Mouse (Mus musculus) heart, postnatal 25 days (tissue): ENCODE results near the gene Dffb. TPM values are rescaled to one million over a fixed set of nuclear protein-coding genes. Genes with fewer than 3 reads are reported as not detected.
A peak's percentile ranks its signal among the peaks of the same experiment; 100 is the strongest.

Source experiments
- DNase-seq: peaks from one replicate; pipeline ENCODE4 v3.0.0; 2022; ENCODE audit warnings: low spot score
- intact Hi-C: fragments of 180-260 bp; cut with DNase I; formaldehyde crosslinking; loops from one replicate; pipeline ENCODE4 v1.15.1; 2025
- total RNA-seq, 2 experiments: library from RNA; stranded (reverse); gene quantifications; 2 replicates each; pipeline ENCODE4 v1.2.3; 2021

The Dffb gene
- total RNA-seq: 1 to 10 TPM; 2.5 to 3.7 TPM

- peak; percentile 88 for DNase-seq
These were observed at the start of gene Dffb, which contains the start of gene Cep104 for GRCm38 (mm10) chr4:153974431-153975291. Gene Dffb (minus strand): TSS chr4:153975126. Gene Cep104 (plus strand): TSS chr4:153975194.

GRCm38 (mm10) chr4:154023754-154024601 lies 49.1 kb upstream of the Dffb start:
- intact Hi-C loops: no loop called here
- DNase-seq: no peak

More at GRCm38 (mm10) chr4:153974431-153975291, at the start of gene Dffb, which contains the start of gene Cep104:
- intact Hi-C loops: loop anchor here (2.0 kb wide), 2 partner anchors 16 to 36 kb away; partner anchors contain the start of gene Lrrc47

- intact Hi-C loops: no loop called here
- no peak for DNase-seq
These were observed 47.9 kb upstream of the Dffb start for GRCm38 (mm10) chr4:154022844-154023243.

GRCm38 (mm10) chr4:154022407-154022806 lies 47.5 kb upstream of the Dffb start:
- intact Hi-C loops: no loop called here

GRCm38 (mm10) chr4:154021432-154021831 lies 46.5 kb upstream of the Dffb start:
- DNase-seq: no peak
- intact Hi-C loops: no loop called here

More at GRCm38 (mm10) chr4:154022407-154022806, 47.5 kb upstream of the Dffb start:
- DNase-seq: peak; percentile 40

- intact Hi-C loops: no loop called here
- no peak for DNase-seq
These were observed 44.6 kb upstream of the Dffb start for GRCm38 (mm10) chr4:154019571-154019970.

- intact Hi-C loops: no loop called here
- no peak for DNase-seq
These were observed 40.5 kb upstream of the Dffb start for GRCm38 (mm10) chr4:154015476-154015875.

GRCm38 (mm10) chr4:154012132-154012882 lies 37.4 kb upstream of the Dffb start:
- DNase-seq: no peak
- intact Hi-C loops: no loop called here

- peak; percentile 68 for DNase-seq
- intact Hi-C loops: loop anchor here (2.0 kb wide), 1 partner anchor 37 kb away; the partner anchor contains the start of genes Cep104 and Dffb
These were observed 36.7 kb upstream of the Dffb start, which contains the start of gene Lrrc47 for GRCm38 (mm10) chr4:154011646-154012089. Gene Lrrc47 (plus strand): TSS chr4:154011731.

GRCm38 (mm10) chr4:154010907-154011645 lies 36.1 kb upstream of the Dffb start:
- intact Hi-C loops: loop anchor here (2.0 kb wide), 1 partner anchor 36 kb away; the partner anchor contains the start of genes Cep104 and Dffb
- DNase-seq: no peak

GRCm38 (mm10) chr4:154007759-154008158 lies 32.8 kb upstream of the Dffb start:
- DNase-seq: no peak
- intact Hi-C loops: no loop called here

- intact Hi-C loops: no loop called here
- DNase-seq: no peak
These were observed 31.3 kb upstream of the Dffb start for GRCm38 (mm10) chr4:154006264-154006663.

- no peak for DNase-seq
- intact Hi-C loops: no loop called here
These were observed 30.6 kb upstream of the Dffb start for GRCm38 (mm10) chr4:154005488-154005887.

GRCm38 (mm10) chr4:153993505-153993904 lies 18.6 kb upstream of the Dffb start:
- intact Hi-C loops: no loop called here

GRCm38 (mm10) chr4:153992715-153993114 lies 17.8 kb upstream of the Dffb start:
- intact Hi-C loops: no loop called here
- DNase-seq: no peak

More at GRCm38 (mm10) chr4:153993505-153993904, 18.6 kb upstream of the Dffb start:
- no peak for DNase-seq

GRCm38 (mm10) chr4:153980470-153980869 lies 5.5 kb upstream of the Dffb start:
- intact Hi-C loops: no loop called here
- DNase-seq: no peak

- no peak for DNase-seq
- intact Hi-C loops: no loop called here
These were observed 4.3 kb upstream of the Dffb start for GRCm38 (mm10) chr4:153979243-153979642.

GRCm38 (mm10) chr4:153975768-153976167 lies 842 bp upstream of the Dffb start:
- DNase-seq: no peak
- intact Hi-C loops: loop anchor here (2.0 kb wide), 2 partner anchors 17 to 35 kb away; partner anchors contain the start of gene Lrrc47

GRCm38 (mm10) chr4:153975292-153975662 lies 351 bp upstream of the Dffb start:
- DNase-seq: no peak
- intact Hi-C loops: loop anchor here (2.0 kb wide), 2 partner anchors 16 to 36 kb away; partner anchors contain the start of gene Lrrc47
